Mouse (Mus musculus) C2C12 (cell line): ENCODE measurements around the gene Gm20521.

Experiments used
- CEBPB ChIP-seq: IDR thresholded peaks from one replicate; pipeline ENCODE4 v1.6.1; 2011; ENCODE audit warnings: low read depth, mild to moderate bottlenecking, control low read depth, moderate library complexity
- CTCF ChIP-seq: IDR thresholded peaks from one replicate; pipeline ENCODE4 v1.5.1; 2011; ENCODE audit not compliant: control insufficient read depth, insufficient read depth, insufficient read length
- MAX ChIP-seq: IDR thresholded peaks from one replicate; pipeline ENCODE4 v1.6.1; 2011; ENCODE audit warnings: mild to moderate bottlenecking, control low read depth
- MYOG ChIP-seq: IDR thresholded peaks from one replicate; pipeline ENCODE4 v1.6.1; 2011; ENCODE audit not compliant: control insufficient read depth, insufficient read length; ENCODE audit errors: extremely low read depth
- USF1 ChIP-seq: IDR thresholded peaks from one replicate; pipeline ENCODE4 v1.6.1; 2011; ENCODE audit warnings: low read depth, mild to moderate bottlenecking, control low read depth, moderate library complexity

- TF ChIP-seq CTCF = no peak
- no peak for TF ChIP-seq MYOG
- TF ChIP-seq MAX = no peak
- TF ChIP-seq USF1 = no peak
- TF ChIP-seq CEBPB = no peak
Observed at GRCm38 (mm10) chr14:54944939-54945338, 61.7 kb downstream of the Gm20521 start.
